Mouse (Mus musculus) large intestine, adult 2 months (tissue): ENCODE results near the gene Fstl3. TPM values are rescaled to one million over a fixed set of nuclear protein-coding genes. Genes with fewer than 3 reads are reported as not detected.

Source experiments
- DNase-seq: peaks from one replicate; pipeline ENCODE4 v3.0.0-alpha.2; 2012; ENCODE audit warnings: low read depth, low spot score
- WGBS: fragments of 180-500 bp; shearing (Covaris S2); methylation state at CpG from one replicate; pipeline ENCODE4 v1.1.7; 2018; 5-methylcytosine and 5-hydroxymethylcytosine counted together
- polyA plus RNA-seq: library from polyadenylated mRNA; depleted of rRNA; stranded (reverse); fragments of >200 nt; gene quantifications from 2 replicates; pipeline ENCODE4 v1.2.3, GENCODE M21; 2012

Gene Fstl3
- polyA plus RNA-seq, 1 experiment = 13.6 TPM

- 71% methylated on average over 5 of the region's 5 CpGs for WGBS
- DNase-seq = no peak
These were observed 4.9 kb downstream of the Fstl3 start for GRCm38 (mm10) chr10:79781956-79782355.

- WGBS = 60% methylated on average over 7 of the region's 7 CpGs
- no peak for DNase-seq
These were observed 6.0 kb downstream of the Fstl3 start for GRCm38 (mm10) chr10:79783050-79783449.

GRCm38 (mm10) chr10:79783920-79784800, 7.1 kb downstream of the Fstl3 start:
- 63% methylated on average over 27 of the region's 27 CpGs for WGBS
- no peak for DNase-seq

- no peak for DNase-seq
- 36% methylated on average over 7 of the region's 7 CpGs for WGBS
These were observed 11.5 kb downstream of the Fstl3 start for GRCm38 (mm10) chr10:79788386-79789158.

GRCm38 (mm10) chr10:79789581-79789980, 12.5 kb downstream of the Fstl3 start:
- DNase-seq = no peak
- WGBS = 51% methylated on average over 2 of the region's 2 CpGs

- DNase-seq = no peak
- 92% methylated on average over 4 of the region's 4 CpGs for WGBS
These were observed 13.8 kb downstream of the Fstl3 start, which contains the start of gene Prss57 for GRCm38 (mm10) chr10:79790861-79791260. Prss57 (minus strand) TSS chr10:79790961.

GRCm38 (mm10) chr10:79792339-79793040, 15.4 kb downstream of the Fstl3 start:
- 88% methylated on average over 5 of the region's 5 CpGs for WGBS

GRCm38 (mm10) chr10:79793051-79793737, 16.1 kb downstream of the Fstl3 start, which contains the start of gene Palm:
Palm (plus strand) TSS chr10:79793572.
- no peak for DNase-seq
- WGBS = 6% methylated on average over 51 of the region's 51 CpGs

More at GRCm38 (mm10) chr10:79792339-79793040, 15.4 kb downstream of the Fstl3 start:
- DNase-seq = no peak

GRCm38 (mm10) chr10:79793738-79794490, 16.8 kb downstream of the Fstl3 start:
- 14% methylated on average over 38 of the region's 38 CpGs for WGBS
- DNase-seq = no peak

GRCm38 (mm10) chr10:79794491-79794931, 17.4 kb downstream of the Fstl3 start:
- WGBS = 9% methylated on average over 10 of the region's 10 CpGs
- DNase-seq = no peak

- WGBS = 92% methylated on average over 3 of the region's 3 CpGs
These were observed 18.8 kb downstream of the Fstl3 start for GRCm38 (mm10) chr10:79795905-79796304.

GRCm38 (mm10) chr10:79797326-79797725, 20.3 kb downstream of the Fstl3 start:
- no peak for DNase-seq
- WGBS = 24% methylated on average over 15 of the region's 15 CpGs

More at GRCm38 (mm10) chr10:79795905-79796304, 18.8 kb downstream of the Fstl3 start:
- DNase-seq = no peak

- no peak for DNase-seq
- WGBS = 80% methylated on average over 12 of the region's 12 CpGs
These were observed 21.3 kb downstream of the Fstl3 start for GRCm38 (mm10) chr10:79798289-79798928.

- no peak for DNase-seq
These were observed 23.4 kb downstream of the Fstl3 start for GRCm38 (mm10) chr10:79800508-79800907.

GRCm38 (mm10) chr10:79801837-79802236, 24.8 kb downstream of the Fstl3 start:
- WGBS = 54% methylated on average over 3 of the region's 3 CpGs
- no peak for DNase-seq

More at GRCm38 (mm10) chr10:79800508-79800907, 23.4 kb downstream of the Fstl3 start:
- WGBS = 77% methylated on average over 11 of the region's 11 CpGs

GRCm38 (mm10) chr10:79802331-79802971, 25.4 kb downstream of the Fstl3 start:
- WGBS = 52% methylated on average over 11 of the region's 11 CpGs

GRCm38 (mm10) chr10:79803716-79804323, 26.7 kb downstream of the Fstl3 start:
- DNase-seq = no peak
- WGBS = 51% methylated on average over 29 of the region's 29 CpGs

More at GRCm38 (mm10) chr10:79802331-79802971, 25.4 kb downstream of the Fstl3 start:
- DNase-seq = no peak
